Mouse (Mus musculus) midbrain, postnatal 0 days (tissue): ENCODE data around the gene Serpina11. TPM values are rescaled to one million over a fixed set of nuclear protein-coding genes. Genes with fewer than 3 reads are reported as not detected.

Source experiments
- ATAC-seq: fragments of 200-750 bp; cut with Nextera tagmentation; 2 replicates; pipeline ENCODE4 v1.8.0; 2017; ENCODE audit warnings: moderate number of reproducible peaks, mild to moderate bottlenecking, moderate TSS enrichment, moderate library complexity; ENCODE audit not compliant: low FRiP score
- DNase-seq: peaks from one replicate; pipeline ENCODE4 v3.0.0-alpha.2; 2015; ENCODE audit warnings: low spot score
- H3K27ac ChIP-seq: fragments of 300-500 bp; sonication (generic); 2 replicates; pipeline ENCODE4 v1.5.1; 2014; ENCODE audit warnings: low read depth, mild to moderate bottlenecking, low read length, mixed read lengths
- H3K27me3 ChIP-seq: fragments of 300-500 bp; sonication (generic); 2 replicates; pipeline ENCODE4 v1.6.1; 2014; ENCODE audit warnings: low read length, control low read depth, mixed read lengths; ENCODE audit not compliant: insufficient read depth
- H3K36me3 ChIP-seq: fragments of 300-500 bp; sonication (generic); 2 replicates; pipeline ENCODE4 v1.6.1; 2014; ENCODE audit warnings: low read length, control low read depth, mixed read lengths; ENCODE audit not compliant: insufficient read depth
- H3K4me1 ChIP-seq: fragments of 300-500 bp; sonication (generic); 2 replicates; pipeline ENCODE4 v1.6.1; 2014; ENCODE audit warnings: mild to moderate bottlenecking, control low read depth, antibody characterized with exemption, low read length, mixed read lengths; ENCODE audit not compliant: insufficient read depth
- H3K4me2 ChIP-seq: fragments of 300-500 bp; sonication (generic); 2 replicates; pipeline ENCODE4 v1.6.1; 2014; ENCODE audit warnings: low read depth, mild to moderate bottlenecking, low read length, mixed read lengths; ENCODE audit not compliant: poor library complexity, severe bottlenecking
- H3K4me3 ChIP-seq: fragments of 300-500 bp; sonication (generic); 2 replicates; pipeline ENCODE4 v1.5.1; 2014; ENCODE audit warnings: low read depth, mild to moderate bottlenecking, low read length, moderate library complexity
- H3K9ac ChIP-seq: fragments of 300-500 bp; sonication (generic); replicated peaks from 2 replicates; pipeline ENCODE4 v1.6.1; 2014; ENCODE audit warnings: mild to moderate bottlenecking, low read length, moderate library complexity, mixed read lengths; ENCODE audit not compliant: poor library complexity, severe bottlenecking
- H3K9me3 ChIP-seq: fragments of 300-500 bp; sonication (generic); 2 replicates; pipeline ENCODE4 v1.6.1; 2016; ENCODE audit warnings: low read length, control low read depth
- CTCF ChIP-seq: IDR thresholded peaks from 2 replicates; pipeline ENCODE4 v1.5.1; 2016; ENCODE audit warnings: antibody characterized with exemption, mild to moderate bottlenecking
- WGBS: fragments of 180-500 bp; shearing (Covaris S2); extraction: QIAGEN DNeasy Blood & Tissue Kit; methylation state at CpG from one replicate; pipeline ENCODE4 v1.1.7; 2014; 5-methylcytosine and 5-hydroxymethylcytosine counted together
- polyA plus RNA-seq: library from polyadenylated mRNA; unstranded; fragments of >200 nt; fragmentation: Nextera tagmentation; extraction: Ambion mirVana; gene quantifications from 2 replicates; pipeline ENCODE4 v1.2.1, GENCODE M21; 2015
- total RNA-seq: library from RNA; depleted of rRNA; stranded (reverse); fragments of >200 nt; gene quantifications from 2 replicates; pipeline ENCODE4 v1.2.3, GENCODE M21; 2014; rRNA removed

Serpina11 gene
- not detected in 2 replicates for total RNA-seq
- not detected in 2 replicates for polyA plus RNA-seq

- no peaks in the 10 kb centered on the region for H3K4me1 ChIP-seq
- no peaks in the 10 kb centered on the region for H3K9me3 ChIP-seq
- ATAC-seq: no peak
- H3K36me3 ChIP-seq: no peaks in the 10 kb centered on the region
- WGBS: 95% methylated on average over 6 of the region's 6 CpGs
- no peak for DNase-seq
- no peak within 1 kb of the TSS for H3K27ac ChIP-seq
- no peak within 1 kb of the TSS for H3K9ac ChIP-seq
- no peak within 1 kb of the TSS for H3K4me3 ChIP-seq
- no peak within 1 kb of the TSS for H3K4me2 ChIP-seq
- H3K27me3 ChIP-seq: no peaks in the 10 kb centered on the region
- TF ChIP-seq CTCF: no peak
These were observed at the start of gene Serpina11 for GRCm38 (mm10) chr12:103989857-103990256. Serpina11 (minus strand) TSS chr12:103989957.

- no peak for TF ChIP-seq CTCF
- Histone ChIP-seq H3K27me3 (no peaks in the 10 kb centered on the region), H3K36me3 (no peaks in the 10 kb centered on the region), H3K9ac (no peak overlapping the region), H3K27ac (no peak overlapping the region), H3K4me3 (no peak overlapping the region), H3K4me1 (no peaks in the 10 kb centered on the region), H3K9me3 (no peaks in the 10 kb centered on the region), H3K4me2 (no peak overlapping the region)
- DNase-seq (no peak), ATAC-seq (no peak)
- WGBS: 87% methylated on average over 7 of the region's 7 CpGs
These were observed 48.4 kb upstream of the Serpina11 start for GRCm38 (mm10) chr12:104038181-104038580.

GRCm38 (mm10) chr12:104033752-104034151 is 44.0 kb upstream of the Serpina11 start:
- WGBS: 100% methylated on average over 1 of the region's 1 CpGs
- Histone ChIP-seq H3K4me1 (no peaks in the 10 kb centered on the region), H3K27ac (no peak overlapping the region), H3K9me3 (no peaks in the 10 kb centered on the region), H3K9ac (no peak overlapping the region), H3K4me3 (no peak overlapping the region), H3K36me3 (no peaks in the 10 kb centered on the region), H3K27me3 (no peaks in the 10 kb centered on the region), H3K4me2 (no peak overlapping the region)
- no peak for TF ChIP-seq CTCF
- DNase-seq: no peak
- no peak for ATAC-seq

DNA sequence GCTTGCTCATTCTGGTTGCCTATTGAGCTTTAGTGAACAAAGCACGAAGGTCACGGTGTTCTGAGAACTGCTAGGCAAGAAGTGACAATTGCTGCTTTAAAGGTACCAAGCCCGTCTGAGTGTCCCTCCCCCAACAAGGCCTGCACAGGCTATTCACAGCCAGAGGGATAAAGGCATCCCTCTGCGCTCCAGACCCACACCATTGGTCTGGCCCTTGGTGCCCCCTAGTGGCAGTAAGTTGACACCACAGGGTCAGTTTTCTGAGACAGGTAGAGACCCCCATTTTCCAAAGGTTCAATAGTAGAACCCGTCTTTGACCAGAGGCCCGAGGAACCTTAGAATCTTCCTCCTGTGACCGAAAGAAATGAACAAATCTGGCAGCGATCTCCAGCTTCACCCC is 40.2 kb upstream of the Serpina11 start:
- no peak overlapping the region for H3K27ac ChIP-seq
- peak; percentile 64 for TF ChIP-seq CTCF
- no peaks in the 10 kb centered on the region for H3K36me3 ChIP-seq
- H3K9me3 ChIP-seq: no peaks in the 10 kb centered on the region
- no peak overlapping the region for H3K4me3 ChIP-seq
- DNase-seq: peak; percentile 19
- H3K27me3 ChIP-seq: no peaks in the 10 kb centered on the region
- H3K9ac ChIP-seq: no peak overlapping the region
- H3K4me1 ChIP-seq: no peaks in the 10 kb centered on the region
- ATAC-seq: no peak; the same call in 1 of the 2 replicates
- no peak overlapping the region for H3K4me2 ChIP-seq
- WGBS: 42% methylated on average over 8 of the region's 8 CpGs

DNA sequence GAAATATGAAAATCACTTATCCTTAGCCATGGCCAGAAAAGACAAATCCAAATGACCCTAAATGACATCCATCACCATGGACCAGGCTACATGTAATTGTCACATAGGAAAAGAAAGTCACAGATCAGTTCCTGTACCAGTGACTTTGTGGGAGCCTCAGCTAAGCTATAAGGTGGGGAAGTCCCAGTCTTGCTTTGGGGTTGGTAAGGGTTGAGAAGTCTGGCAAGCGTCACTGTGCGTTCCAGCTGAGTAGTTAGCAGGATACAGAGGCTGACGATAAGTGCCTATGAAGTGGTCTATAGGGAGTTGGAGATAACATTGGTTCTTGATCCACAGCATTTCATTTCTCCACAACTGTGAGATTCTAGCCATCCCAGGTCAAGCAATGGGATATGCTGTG is 25.5 kb upstream of the Serpina11 start:
- Histone ChIP-seq H3K4me1 (no peaks in the 10 kb centered on the region), H3K4me3 (no peak overlapping the region), H3K27ac (no peak overlapping the region), H3K36me3 (no peaks in the 10 kb centered on the region), H3K4me2 (no peak overlapping the region), H3K9me3 (no peaks in the 10 kb centered on the region), H3K27me3 (no peaks in the 10 kb centered on the region), H3K9ac (no peak overlapping the region)
- DNase-seq (no peak), ATAC-seq (no peak)
- 82% methylated on average over 3 of the region's 3 CpGs for WGBS
- TF ChIP-seq CTCF: no peak

DNA sequence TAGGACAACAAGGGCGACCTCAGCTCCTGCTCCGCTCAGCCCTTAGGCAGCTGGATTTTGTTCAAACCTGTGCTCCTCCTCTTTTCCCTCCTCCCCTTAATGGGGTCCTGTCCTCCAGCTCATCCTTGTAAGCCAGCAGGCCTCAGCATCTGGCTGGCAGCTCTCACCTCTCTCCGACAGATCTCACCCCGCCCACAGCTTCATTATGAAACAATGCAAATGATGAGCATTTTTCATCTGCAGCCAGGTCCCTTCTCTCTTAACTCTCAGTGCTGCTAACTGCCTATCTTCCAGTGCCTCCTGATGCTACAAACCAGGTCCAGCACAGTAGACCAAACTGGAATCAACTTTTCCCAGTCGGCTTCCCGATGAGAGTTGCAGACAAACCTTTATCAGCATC is 23.9 kb upstream of the Serpina11 start, which contains the start of gene Serpina9:
Gene Serpina9, minus strand, starts transcription at position 136 of the 400 bp plus-strand sequence.
- H3K4me3 ChIP-seq: no peak within 1 kb of the TSS
- no peaks in the 10 kb centered on the region for H3K27me3 ChIP-seq
- no peak for DNase-seq
- no peaks in the 10 kb centered on the region for H3K36me3 ChIP-seq
- TF ChIP-seq CTCF: no peak
- ATAC-seq: no peak
- 91% methylated on average over 6 of the region's 6 CpGs for WGBS
- no peak within 1 kb of the TSS for H3K27ac ChIP-seq
- no peak within 1 kb of the TSS for H3K9ac ChIP-seq
- H3K4me2 ChIP-seq: no peak within 1 kb of the TSS
- no peaks in the 10 kb centered on the region for H3K9me3 ChIP-seq
- H3K4me1 ChIP-seq: no peaks in the 10 kb centered on the region
